Mouse (Mus musculus): Measurements from ENCODE around the gene Nfrkb.

- TF ChIP-seq POLR2A (IDR thresholded peaks at IDR 0.05; ENCODE audit: insufficient read length, low read depth) (no peak), POLR2AphosphoS2 (IDR thresholded peaks at IDR 0.05; ENCODE audit: insufficient read length, low read depth) (no peak), USF1 (IDR thresholded peaks at IDR 0.05; ENCODE audit: low read depth) (no peak), CEBPB (IDR thresholded peaks at IDR 0.05; ENCODE audit: insufficient read depth, poor library complexity, severe bottlenecking) (no peak), MAX (IDR thresholded peaks at IDR 0.05; ENCODE audit: low read depth) (no peak)
These were observed 45.8 kb downstream of the Nfrkb start for GRCm38 (mm10) chr9:31431751-31432150.

All from myocyte (in vitro differentiated cells).